Mouse (Mus musculus) kidney, postnatal 14 days (tissue): ENCODE data around the gene Ssbp3.

Source experiments
- DNase-seq: peaks from one replicate; pipeline ENCODE4 v3.0.0; 2022; ENCODE audit warnings: mixed read lengths

The Ssbp3 gene

GRCm38 (mm10) chr4:106960476-106960875, 50.0 kb downstream of the Ssbp3 start:
- DNase-seq, result no peak

GRCm38 (mm10) chr4:106961321-106961720, 50.8 kb downstream of the Ssbp3 start:
- DNase-seq, result no peak

DNA sequence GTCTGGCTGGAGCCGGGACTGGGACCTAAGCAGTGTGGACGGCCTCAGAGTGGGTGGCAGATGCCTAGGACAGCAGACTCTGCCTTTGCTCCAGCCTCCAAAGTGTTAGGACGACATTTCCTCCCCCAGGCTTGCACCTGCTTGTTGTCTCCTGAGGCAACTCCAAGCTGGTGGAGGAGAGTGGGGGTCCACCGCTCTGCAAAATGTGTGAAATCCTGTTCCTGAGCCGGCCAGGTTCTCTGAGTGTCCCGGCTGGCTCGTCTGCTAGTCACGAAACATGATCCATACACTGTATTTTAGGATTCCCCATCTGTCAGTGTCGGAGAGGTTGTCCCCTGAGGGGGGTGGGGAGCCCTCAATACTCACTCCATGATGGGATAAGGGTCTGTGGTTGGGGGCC, 53.9 kb downstream of the Ssbp3 start:
- no peak for DNase-seq

GRCm38 (mm10) chr4:106964996-106965395, 54.5 kb downstream of the Ssbp3 start:
- DNase-seq, result no peak

DNA sequence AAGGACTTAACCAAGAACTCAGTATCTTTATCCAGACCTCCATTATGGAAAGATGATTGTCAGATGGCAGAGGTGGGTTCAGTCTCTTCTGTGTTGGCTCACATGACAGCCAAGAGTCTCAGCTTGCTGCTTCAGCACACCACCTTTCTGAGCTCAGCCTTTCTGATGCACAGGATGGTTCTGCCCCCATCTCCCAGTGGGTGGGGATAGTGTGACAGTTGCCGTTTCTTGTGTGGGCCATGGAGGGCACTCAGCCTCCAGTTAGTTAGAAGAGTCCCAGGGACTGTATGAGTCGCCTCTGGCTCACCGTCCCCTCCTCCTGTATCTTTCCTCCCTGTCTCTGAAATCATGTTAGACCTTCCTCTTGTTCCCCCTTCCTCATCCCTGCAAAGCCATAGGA, 55.9 kb downstream of the Ssbp3 start:
- no peak for DNase-seq

- DNase-seq, result no peak
These were observed 58.4 kb downstream of the Ssbp3 start for GRCm38 (mm10) chr4:106968910-106969309.

GRCm38 (mm10) chr4:106970786-106971185, 60.3 kb downstream of the Ssbp3 start:
- DNase-seq, result no peak

DNA sequence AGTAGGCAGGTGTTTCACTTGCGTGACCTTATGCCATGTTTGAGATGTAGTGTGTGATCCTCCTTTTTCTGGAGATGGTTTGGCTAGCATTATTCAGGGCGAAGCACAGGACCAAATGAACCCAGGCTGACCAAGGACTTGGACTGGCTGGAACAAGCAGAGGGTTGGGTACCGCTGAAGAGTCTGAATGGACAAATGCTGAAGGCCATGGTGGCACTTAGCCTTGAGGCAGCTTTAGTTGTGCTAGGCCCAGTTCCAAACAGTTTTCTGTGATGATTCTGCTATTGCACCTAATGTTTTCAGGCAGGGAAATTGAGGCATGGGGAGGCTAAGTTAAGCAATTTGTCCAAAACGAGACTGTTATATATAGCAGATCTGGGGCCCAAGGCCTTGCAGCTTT, 61.6 kb downstream of the Ssbp3 start:
- DNase-seq, result no peak

DNA sequence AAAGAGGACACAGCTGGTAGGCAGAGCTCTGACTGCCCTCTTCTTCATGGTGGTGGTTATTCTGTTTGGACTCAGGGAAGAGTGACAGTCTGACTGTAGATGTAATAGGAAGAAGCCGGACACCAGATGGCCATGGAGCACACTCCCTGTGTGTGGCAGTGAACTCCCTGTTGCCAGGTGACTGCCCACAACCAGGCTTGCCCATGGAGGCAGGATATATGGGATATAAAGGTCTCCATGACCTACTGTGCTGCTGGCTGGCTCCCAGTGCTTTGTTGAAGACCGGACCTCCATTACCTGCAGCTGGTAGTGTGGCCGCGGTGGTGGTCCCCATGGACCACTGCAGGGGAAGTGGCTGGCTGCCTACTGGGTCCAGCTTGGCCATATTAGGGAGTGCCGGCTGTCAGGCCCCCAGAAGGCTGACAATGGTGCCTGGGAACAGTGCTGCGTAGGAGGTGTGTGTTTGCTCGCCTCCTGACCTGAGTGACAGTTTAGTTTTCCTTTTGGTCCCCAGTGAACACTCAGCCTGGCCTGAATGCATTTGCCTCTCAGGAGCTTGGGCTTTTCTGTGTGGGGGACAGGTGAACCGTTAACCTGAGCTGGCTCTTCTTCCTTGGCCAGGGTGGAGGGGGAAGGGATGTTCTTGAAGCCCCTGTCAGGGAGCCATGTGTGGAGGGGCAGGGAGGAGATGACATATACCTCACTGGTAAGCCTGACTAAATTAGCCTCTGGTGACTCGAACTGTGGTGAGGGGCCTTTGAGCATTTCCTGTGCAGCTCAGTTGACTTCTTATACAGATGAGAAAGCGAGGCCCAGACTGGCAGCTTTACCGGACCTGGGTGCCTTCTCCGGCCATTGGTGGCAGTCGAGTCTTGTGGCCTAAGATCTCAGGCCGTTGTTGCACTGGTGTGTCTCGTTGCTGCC, 62.2 kb downstream of the Ssbp3 start:
- no peak for DNase-seq

- no peak for DNase-seq
These were observed 64.8 kb downstream of the Ssbp3 start for GRCm38 (mm10) chr4:106975324-106975723.

DNA sequence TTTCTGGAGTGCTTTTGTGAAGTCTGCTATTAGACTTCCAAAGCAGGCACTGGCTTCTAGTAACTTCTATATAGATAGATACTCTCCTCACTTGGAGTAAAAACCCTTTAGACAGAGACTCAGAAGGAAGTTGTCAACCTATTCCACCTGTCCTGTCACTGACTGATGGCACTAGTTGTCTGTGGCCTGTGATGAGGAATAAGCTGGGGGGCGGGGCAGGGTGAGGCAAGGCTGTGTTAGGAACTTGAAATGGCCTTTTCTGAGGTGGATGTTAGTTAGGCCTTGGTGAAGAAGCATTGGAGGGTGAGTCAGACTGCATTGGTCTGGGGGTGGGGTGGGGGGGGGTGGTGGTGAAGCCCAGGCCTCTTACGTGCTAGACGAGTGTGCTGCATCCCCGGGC, 65.4 kb downstream of the Ssbp3 start:
- no peak for DNase-seq

GRCm38 (mm10) chr4:106976576-106976975, 66.1 kb downstream of the Ssbp3 start:
- no peak for DNase-seq

DNA sequence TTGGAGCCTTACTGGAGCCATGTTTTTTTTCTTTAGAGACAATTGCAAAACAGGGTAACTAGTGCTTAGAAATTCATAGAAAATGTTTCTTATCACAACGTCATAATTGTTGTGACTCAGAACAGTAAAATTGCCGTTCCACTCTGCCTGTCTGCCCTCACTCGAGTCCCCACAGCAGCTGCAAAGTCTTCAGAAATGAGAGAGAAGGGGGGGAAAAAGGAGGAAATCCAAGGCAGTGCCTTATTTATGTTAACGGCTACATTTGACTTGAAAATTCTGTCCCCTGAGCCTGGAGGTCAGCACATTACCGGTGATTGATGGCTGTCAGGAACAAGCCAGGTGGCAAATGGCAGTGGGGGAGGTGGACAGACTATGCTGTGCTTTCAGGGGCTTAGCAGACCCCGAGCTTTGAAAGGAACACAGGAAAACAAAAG, 66.7 kb downstream of the Ssbp3 start:
- DNase-seq, result no peak

- no peak for DNase-seq
These were observed 67.9 kb downstream of the Ssbp3 start for GRCm38 (mm10) chr4:106978376-106978775.

DNA sequence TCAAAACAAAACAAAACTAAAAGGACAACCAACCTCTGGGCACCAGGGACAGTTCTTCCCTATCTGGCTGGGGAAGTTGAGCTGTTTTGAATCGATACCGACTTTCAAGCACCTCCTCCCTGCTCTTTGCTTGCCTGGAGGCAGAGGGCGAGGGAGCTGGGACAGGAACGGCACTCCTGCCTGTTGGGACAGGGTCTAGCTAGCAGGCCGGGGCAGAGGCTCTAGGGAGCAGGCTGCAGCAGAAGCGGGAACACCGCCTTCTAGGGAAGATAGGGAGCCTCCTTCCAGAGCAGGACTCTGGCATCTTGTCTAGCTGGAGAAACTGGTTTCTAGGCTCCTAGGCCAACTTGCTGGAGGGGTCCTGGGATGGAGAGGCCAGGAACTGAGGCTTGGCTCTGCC, 70.2 kb downstream of the Ssbp3 start:
- no peak for DNase-seq

- no peak for DNase-seq
These were observed 71.0 kb downstream of the Ssbp3 start for GRCm38 (mm10) chr4:106981385-106982103.

DNA sequence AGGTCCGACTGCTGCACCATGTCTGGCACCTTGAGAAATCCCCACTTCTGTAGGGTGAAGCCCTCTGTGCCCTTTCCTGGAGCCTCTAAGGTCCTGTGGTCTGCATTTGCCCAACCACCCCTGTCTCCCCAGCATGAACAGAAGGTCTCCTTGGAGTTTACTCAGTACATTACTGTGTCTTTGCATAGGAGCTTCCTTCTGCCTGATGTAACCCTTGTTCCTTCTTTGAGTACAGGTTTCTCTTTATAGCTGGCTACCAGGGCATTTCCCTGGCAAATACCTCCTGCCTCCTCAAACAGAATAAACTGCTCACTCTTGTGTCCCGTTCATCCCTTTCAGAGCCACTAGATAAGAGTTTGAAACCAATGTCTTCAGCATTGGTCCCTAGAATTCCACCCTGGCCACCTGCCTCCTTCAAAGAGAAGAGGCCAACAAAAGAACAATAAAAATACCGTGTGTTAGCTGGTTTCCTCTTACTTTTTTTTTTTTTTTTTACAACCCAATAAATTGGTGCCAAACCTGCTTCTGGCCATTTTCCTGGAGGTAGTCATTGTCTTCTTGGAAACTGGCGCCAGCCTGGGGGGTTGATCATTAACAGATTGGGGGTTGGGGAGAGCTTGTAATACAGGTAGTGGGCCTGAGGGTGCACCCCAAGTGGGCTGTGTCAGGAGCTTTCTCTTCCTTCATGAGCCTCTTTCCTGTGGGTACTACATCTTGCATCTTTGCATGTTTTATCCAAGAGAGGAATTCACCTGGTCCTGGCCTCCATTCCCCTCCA, 72.0 kb downstream of the Ssbp3 start:
- DNase-seq, result peak; percentile 50

DNA sequence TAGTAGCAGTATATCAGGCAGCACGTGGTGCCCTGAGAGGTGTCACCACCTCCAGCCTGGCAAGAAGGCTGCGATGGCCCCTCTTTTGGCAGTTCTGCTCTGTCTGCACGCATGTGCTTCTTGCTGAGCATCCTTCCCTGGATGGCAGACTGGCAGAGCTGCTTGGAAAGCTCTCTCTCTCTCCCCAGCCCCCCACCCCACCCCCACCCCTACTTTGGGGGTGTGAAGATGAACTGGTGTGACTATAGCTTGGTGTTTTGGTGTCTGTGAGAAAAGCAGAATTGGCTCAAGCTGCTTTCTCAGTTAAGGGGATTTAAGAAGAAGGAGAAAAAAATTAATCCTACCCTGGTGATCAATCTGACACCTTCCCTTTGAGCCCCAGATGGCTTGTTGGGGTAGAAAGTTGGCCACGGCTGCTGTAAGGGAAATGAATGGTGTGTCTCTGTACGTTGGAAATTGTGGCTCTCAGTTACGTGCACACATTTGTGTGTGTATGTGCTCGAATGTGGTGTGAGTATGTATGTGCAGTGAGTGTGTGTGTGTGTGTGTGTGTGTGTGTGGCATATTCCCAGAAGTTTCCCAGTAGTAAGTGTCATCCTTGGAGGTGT, 73.5 kb downstream of the Ssbp3 start:
- no peak for DNase-seq

DNA sequence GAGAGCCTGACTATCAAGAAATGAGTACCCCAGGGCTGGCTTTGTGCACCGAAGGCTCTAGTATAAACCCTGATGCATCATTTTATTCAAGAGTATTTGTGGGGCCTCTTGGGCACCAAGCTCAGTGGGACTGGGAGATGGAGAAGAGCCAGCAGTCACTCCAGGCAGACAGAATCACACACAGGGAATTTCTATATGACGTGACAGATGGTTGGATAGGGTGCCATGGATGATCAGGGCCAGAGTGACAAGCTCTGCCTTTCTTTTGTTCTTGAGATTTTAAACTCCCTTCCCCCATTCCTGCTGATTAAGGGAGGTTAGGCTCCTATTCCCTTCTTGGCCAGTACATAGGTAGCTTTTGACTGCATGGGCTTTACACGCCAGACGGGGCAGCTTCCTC, 74.8 kb downstream of the Ssbp3 start:
- no peak for DNase-seq

DNA sequence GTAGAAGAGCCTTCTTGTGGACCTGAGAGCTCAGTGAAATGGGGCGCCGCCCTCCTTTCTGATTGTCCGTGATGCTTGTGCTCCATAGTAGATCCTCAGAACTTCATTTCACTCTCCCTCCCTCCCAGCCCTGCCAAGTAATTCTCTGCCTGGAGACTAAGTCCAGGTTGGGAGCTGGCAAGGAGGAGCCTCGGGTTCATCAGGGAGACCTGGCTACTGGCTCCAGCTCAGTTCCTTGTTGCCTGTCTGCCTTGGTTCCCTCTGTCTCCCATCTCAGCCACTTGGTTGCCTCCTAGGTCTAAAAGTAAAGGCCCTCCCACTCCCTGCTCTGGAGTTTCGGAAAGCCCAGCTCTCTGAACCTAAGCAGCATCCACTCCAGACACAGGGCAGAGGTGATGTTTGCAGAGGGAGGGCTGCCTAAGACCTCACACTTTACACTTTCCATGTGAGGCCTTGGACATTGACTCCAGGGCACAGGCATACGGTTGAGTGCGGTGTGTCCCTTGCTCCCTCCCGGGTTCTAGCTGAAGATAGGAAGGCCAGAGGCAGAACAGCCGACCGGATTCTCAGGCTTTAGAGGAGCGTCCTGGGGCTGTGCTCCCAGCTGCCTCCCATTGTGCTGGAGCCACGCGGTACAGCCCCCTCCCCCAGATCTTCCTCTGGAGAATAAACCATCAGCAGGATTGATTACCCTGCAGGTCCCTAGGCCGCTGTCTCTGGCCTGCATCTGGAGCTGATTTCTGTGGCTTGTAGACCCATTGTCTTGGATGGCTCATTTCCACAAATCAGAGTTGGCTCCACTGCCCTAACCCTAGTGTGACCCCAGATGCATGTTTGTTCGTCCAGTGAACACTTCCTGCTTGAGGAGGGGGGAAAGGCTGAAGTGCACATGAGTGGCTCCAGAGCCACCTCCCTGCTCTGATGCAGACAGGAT, 75.7 kb downstream of the Ssbp3 start:
- DNase-seq, result peak; percentile 41

GRCm38 (mm10) chr4:106987725-106988364, 77.3 kb downstream of the Ssbp3 start:
- DNase-seq, result peak; percentile 90
